Mouse (Mus musculus) intestine, embryonic 16.5 days (tissue): ENCODE results near the gene Slc7a4. TPM values are rescaled to one million over a fixed set of nuclear protein-coding genes. Genes with fewer than 3 reads are reported as not detected.
"Not testable (repeated sequence)": the region's sequence is repeated elsewhere in the genome, so short reads cannot be mapped to it uniquely, and the experiment has no call there.

Experiments used
- ATAC-seq: fragments of 200-750 bp; cut with Nextera tagmentation; 2 replicates; pipeline ENCODE4 v1.8.0; 2017; ENCODE audit warnings: moderate TSS enrichment, moderate library complexity
- H3K27ac ChIP-seq: fragments of 300-500 bp; sonication (generic); 2 replicates; pipeline ENCODE4 v1.5.1; 2014; ENCODE audit warnings: mild to moderate bottlenecking, low read length
- H3K27me3 ChIP-seq: fragments of 300-500 bp; sonication (generic); replicated peaks from 2 replicates; pipeline ENCODE4 v1.6.1; 2014; ENCODE audit warnings: low read length, control low read depth, mixed read lengths; ENCODE audit not compliant: control insufficient read depth, insufficient read depth
- H3K36me3 ChIP-seq: fragments of 300-500 bp; sonication (generic); 2 replicates; pipeline ENCODE4 v1.6.1; 2014; ENCODE audit warnings: low read length, control low read depth; ENCODE audit not compliant: control insufficient read depth, insufficient read depth
- H3K4me1 ChIP-seq: fragments of 300-500 bp; sonication (generic); 2 replicates; pipeline ENCODE4 v1.6.1; 2014; ENCODE audit warnings: low read length, control low read depth, mixed read lengths; ENCODE audit not compliant: control insufficient read depth, insufficient read depth
- H3K4me2 ChIP-seq: fragments of 300-500 bp; sonication (generic); 2 replicates; pipeline ENCODE4 v1.6.1; 2014; ENCODE audit warnings: low read depth, low read length, control low read depth
- H3K4me3 ChIP-seq: fragments of 300-500 bp; sonication (generic); 2 replicates; pipeline ENCODE4 v1.5.1; 2014; ENCODE audit warnings: mild to moderate bottlenecking, low read length
- H3K9ac ChIP-seq: fragments of 300-500 bp; sonication (generic); 2 replicates; pipeline ENCODE4 v1.6.1; 2014; ENCODE audit warnings: low read depth, low read length
- H3K9me3 ChIP-seq: fragments of 300-500 bp; sonication (generic); 2 replicates; pipeline ENCODE4 v1.6.1; 2016; ENCODE audit warnings: low read length, control low read depth; ENCODE audit not compliant: control insufficient read depth
- WGBS: fragments of 180-500 bp; shearing (Covaris S2); extraction: QIAGEN DNeasy Blood & Tissue Kit; methylation state at CpG from one replicate; pipeline ENCODE4 v1.1.7; 2014; 5-methylcytosine and 5-hydroxymethylcytosine counted together
- polyA plus RNA-seq: library from polyadenylated mRNA; unstranded; fragments of >200 nt; fragmentation: Nextera tagmentation; extraction: Ambion mirVana; gene quantifications from 2 replicates; pipeline ENCODE4 v1.2.1, GENCODE M21; 2015

The Slc7a4 gene
- polyA plus RNA-seq, 1 experiment from 2014 or later: 36.2 TPM

- Histone ChIP-seq H3K27me3 (no peaks in the 10 kb centered on the region), H3K27ac (no peak overlapping the region), H3K4me3 (no peak overlapping the region), H3K9ac (no peak overlapping the region), H3K4me2 (no peak overlapping the region), H3K4me1 (peaks cover 39% of the 10 kb centered on the region), H3K9me3 (no peaks in the 10 kb centered on the region), H3K36me3 (no peaks in the 10 kb centered on the region)
- no peak for ATAC-seq
- WGBS: 84% methylated on average over 4 of the region's 4 CpGs
Measured at GRCm38 (mm10) chr16:17556180-17556579, 26.8 kb downstream of the Slc7a4 start.

- H3K9me3 ChIP-seq, H3K27me3 ChIP-seq, H3K4me3 ChIP-seq, H3K36me3 ChIP-seq, H3K9ac ChIP-seq: not testable (repeated sequence)
- Histone ChIP-seq H3K4me1 (peaks cover 30% of the 10 kb centered on the region), H3K4me2 (peak overlapping the region; percentile 54; the same call in 1 of the 2 replicates), H3K27ac (peak overlapping the region; percentile 42; the same call in 1 of the 2 replicates)
- ATAC-seq: 0 out of 2 replicates have a peak, but pooled peaks have one; percentile 10
- 18% methylated on average over 4 of the region's 4 CpGs for WGBS
Measured at GRCm38 (mm10) chr16:17554702-17555101, 28.3 kb downstream of the Slc7a4 start.

- Histone ChIP-seq H3K27ac (peak overlapping the region; percentile 42; the same call in 1 of the 2 replicates), H3K4me1 (peaks cover 25% of the 10 kb centered on the region), H3K4me2 (peak overlapping the region; percentile 54), H3K9ac (peak overlapping the region; percentile 31; the same call in 1 of the 2 replicates), H3K36me3 (no peaks in the 10 kb centered on the region), H3K9me3 (no peaks in the 10 kb centered on the region), H3K4me3 (peak overlapping the region; percentile 13; the same call in 1 of the 2 replicates), H3K27me3 (no peaks in the 10 kb centered on the region)
- ATAC-seq: peak; percentile 95
- 12% methylated on average over 18 of the region's 18 CpGs for WGBS
Measured at GRCm38 (mm10) chr16:17553910-17554685, 28.9 kb downstream of the Slc7a4 start.

GRCm38 (mm10) chr16:17552837-17553236, 30.2 kb downstream of the Slc7a4 start:
- Histone ChIP-seq H3K4me3 (no peak overlapping the region), H3K9ac (no peak overlapping the region), H3K27me3 (no peaks in the 10 kb centered on the region), H3K27ac (no peak overlapping the region), H3K4me1 (peaks cover 14% of the 10 kb centered on the region), H3K36me3 (no peaks in the 10 kb centered on the region), H3K9me3 (no peaks in the 10 kb centered on the region), H3K4me2 (no peak overlapping the region)
- no peak for ATAC-seq
- WGBS: 66% methylated on average over 7 of the region's 7 CpGs

GRCm38 (mm10) chr16:17542632-17543031, 40.4 kb downstream of the Slc7a4 start:
- no peak overlapping the region for H3K9ac ChIP-seq
- no peaks in the 10 kb centered on the region for H3K36me3 ChIP-seq
- 0 out of 2 replicates have a peak, but pooled peaks cover 3% of the 10 kb centered on the region for H3K27me3 ChIP-seq
- no peaks in the 10 kb centered on the region for H3K4me1 ChIP-seq
- no peaks in the 10 kb centered on the region; the same call in 1 of the 2 replicates for H3K9me3 ChIP-seq
- no peak overlapping the region for H3K4me2 ChIP-seq
- WGBS: 80% methylated on average over 2 of the region's 2 CpGs
- H3K27ac ChIP-seq: no peak overlapping the region
- ATAC-seq: no peak
- H3K4me3 ChIP-seq: no peak overlapping the region

GRCm38 (mm10) chr16:17536584-17536983, 46.4 kb downstream of the Slc7a4 start:
- ATAC-seq: no peak
- Histone ChIP-seq H3K4me2 (no peak overlapping the region), H3K9ac (no peak overlapping the region), H3K36me3 (no peaks in the 10 kb centered on the region), H3K4me1 (peaks cover 3% of the 10 kb centered on the region), H3K4me3 (no peak overlapping the region), H3K9me3 (no peaks in the 10 kb centered on the region), H3K27me3 (no peaks in the 10 kb centered on the region), H3K27ac (no peak overlapping the region)
- 88% methylated on average over 3 of the region's 3 CpGs for WGBS

- Histone ChIP-seq H3K4me1 (peaks cover 14% of the 10 kb centered on the region), H3K9ac (no peak overlapping the region), H3K4me2 (no peak overlapping the region), H3K4me3 (no peak overlapping the region), H3K36me3 (peaks cover 4% of the 10 kb centered on the region), H3K27me3 (no peaks in the 10 kb centered on the region), H3K9me3 (no peaks in the 10 kb centered on the region), H3K27ac (no peak overlapping the region)
- WGBS: 74% methylated on average over 14 of the region's 14 CpGs
- ATAC-seq: no peak
Measured at GRCm38 (mm10) chr16:17532676-17533329, 50.2 kb downstream of the Slc7a4 start.

GRCm38 (mm10) chr16:17532271-17532670, 50.7 kb downstream of the Slc7a4 start:
- Histone ChIP-seq H3K9ac (no peak overlapping the region), H3K4me2 (no peak overlapping the region), H3K9me3 (no peaks in the 10 kb centered on the region), H3K4me1 (peaks cover 14% of the 10 kb centered on the region), H3K36me3 (peaks cover 9% of the 10 kb centered on the region), H3K27ac (no peak overlapping the region), H3K4me3 (no peak overlapping the region), H3K27me3 (no peaks in the 10 kb centered on the region)
- no peak for ATAC-seq
- 57% methylated on average over 4 of the region's 4 CpGs for WGBS

- Histone ChIP-seq H3K4me2 (peak within 1 kb of the TSS; percentile 86), H3K4me1 (peaks cover 19% of the 10 kb centered on the region), H3K9me3 (no peaks in the 10 kb centered on the region), H3K9ac (peak within 1 kb of the TSS; percentile 93), H3K27ac (peak within 1 kb of the TSS; percentile 97), H3K36me3 (peaks cover 17% of the 10 kb centered on the region), H3K4me3 (peak within 1 kb of the TSS; percentile 75), H3K27me3 (no peaks in the 10 kb centered on the region)
- under 1% methylated on average over 67 of the region's 67 CpGs for WGBS
- peak; percentile 95 for ATAC-seq
Measured at GRCm38 (mm10) chr16:17530640-17531288, 52.2 kb downstream of the Slc7a4 start, which contains the start of gene Thap7. Gene Thap7 (minus strand): TSS chr16:17531136.
